Mouse (Mus musculus): ENCODE results near the gene Pde4a.

DNA sequence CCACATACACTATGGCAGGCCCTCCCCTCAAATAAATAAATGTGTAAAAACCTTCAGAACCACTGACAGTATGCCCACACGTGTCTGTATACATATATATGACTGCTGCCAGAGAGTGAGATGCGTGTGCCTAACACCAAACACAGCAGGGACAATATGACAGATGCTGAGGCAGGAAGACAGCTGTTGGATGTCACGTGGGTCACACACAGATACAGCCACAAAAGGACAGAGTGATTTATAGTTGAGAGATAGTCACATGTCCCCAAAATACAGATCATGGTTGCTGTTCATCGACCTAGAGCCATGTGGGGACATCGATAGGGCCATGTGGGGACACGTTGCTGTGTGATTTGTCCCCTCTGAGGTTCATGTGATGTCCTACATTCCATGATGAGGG is 48.4 kb upstream of the Pde4a start:
- TF ChIP-seq POLR2A (IDR thresholded peaks at IDR 0.05; ENCODE audit: low read depth, low read length) (no peak), CTCF (IDR thresholded peaks at IDR 0.05; ENCODE audit: extremely low read depth, insufficient read depth, insufficient read length, insufficient replicate concordance) (no peak)

Measured in spleen, adult 2 months (tissue).